Mouse (Mus musculus) testis, adult 2 months (tissue): ENCODE data around the gene Pnmal2.

Source experiments
- CTCF ChIP-seq: fragments of 200-500 bp; IDR thresholded peaks from 2 replicates; pipeline ENCODE4 v1.5.1; 2012; ENCODE audit warnings: low read depth, mild to moderate bottlenecking, inconsistent platforms, low read length, moderate library complexity; ENCODE audit not compliant: control insufficient read depth, insufficient read depth, insufficient replicate concordance
- POLR2A ChIP-seq: fragments of 200-500 bp; IDR thresholded peaks from 2 replicates; pipeline ENCODE4 v1.6.1; 2012; ENCODE audit warnings: low read depth, mild to moderate bottlenecking, inconsistent platforms, low read length, moderate library complexity; ENCODE audit not compliant: control insufficient read depth

DNA sequence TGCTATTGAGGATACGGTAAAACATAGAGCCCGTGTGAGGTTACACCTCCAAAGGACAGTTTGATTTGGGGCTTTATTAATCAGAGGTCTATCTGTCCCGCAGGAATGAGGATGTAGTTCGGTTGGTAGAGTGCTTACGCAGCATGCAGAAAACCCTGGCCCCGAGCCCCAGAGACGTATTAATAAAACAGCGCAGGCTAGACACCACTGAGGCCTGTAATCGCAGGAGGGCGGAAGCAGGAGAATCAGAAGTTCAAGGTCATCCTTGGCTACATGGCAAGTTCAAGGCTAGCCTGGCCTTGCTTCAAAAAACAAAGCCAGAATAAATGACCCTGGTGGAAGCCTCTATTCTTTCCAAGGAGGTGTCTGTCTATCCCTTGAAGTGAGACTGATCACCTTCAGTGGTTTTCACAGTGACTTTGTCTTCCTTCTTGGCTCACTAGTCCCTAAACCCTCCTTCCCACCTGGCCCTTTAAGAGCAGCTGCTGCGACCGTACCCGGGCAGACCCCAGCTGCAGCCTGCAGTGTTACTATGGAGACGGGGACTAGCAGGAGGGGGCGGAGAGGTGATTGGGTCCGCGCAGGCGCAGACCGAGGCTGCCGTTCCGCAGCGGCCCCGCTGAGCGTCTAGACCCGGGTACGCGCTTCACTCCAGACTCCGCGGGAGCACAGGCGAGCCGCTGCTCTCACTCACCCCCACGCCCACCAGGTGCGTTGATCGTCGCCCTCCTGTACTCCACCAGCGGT is at the start of gene Pnmal2:
- peak; percentile 63 for TF ChIP-seq POLR2A
- no peak for TF ChIP-seq CTCF
